Mouse (Mus musculus) kidney, postnatal 4 days (tissue): ENCODE results near the gene Macrod2.

ENCODE experiments used
- DNase-seq, 2 experiments: peaks; one replicate each; pipeline ENCODE4 v3.0.0; 2021; ENCODE audit warnings: mixed read lengths in 2 of 2

Gene Macrod2

GRCm38 (mm10) chr2:141876958-141877357 lies 1481.8 kb downstream of the Macrod2 start:
- DNase-seq, result no peak

- no peak for DNase-seq
These were observed 1483.4 kb downstream of the Macrod2 start for GRCm38 (mm10) chr2:141878473-141878872.

DNA sequence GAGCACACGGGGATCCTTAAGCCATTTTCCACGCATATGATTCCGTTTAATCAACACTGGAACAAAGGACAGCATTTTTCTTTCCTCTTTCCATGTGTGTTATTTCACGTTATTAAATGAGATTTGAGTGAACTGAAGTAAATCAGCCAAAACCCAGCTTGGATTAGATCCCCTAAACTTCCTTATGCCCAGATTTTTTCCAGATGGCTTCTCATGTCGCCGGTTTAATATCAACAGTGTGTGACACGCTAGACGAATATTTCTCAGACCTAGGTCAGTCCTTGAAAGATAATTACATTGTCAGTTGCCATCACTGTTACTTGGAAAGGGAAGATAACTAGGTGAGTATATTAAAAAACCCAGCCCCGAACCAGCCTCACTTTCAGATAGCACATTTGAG lies 1484.6 kb downstream of the Macrod2 start:
- DNase-seq, result no peak

DNA sequence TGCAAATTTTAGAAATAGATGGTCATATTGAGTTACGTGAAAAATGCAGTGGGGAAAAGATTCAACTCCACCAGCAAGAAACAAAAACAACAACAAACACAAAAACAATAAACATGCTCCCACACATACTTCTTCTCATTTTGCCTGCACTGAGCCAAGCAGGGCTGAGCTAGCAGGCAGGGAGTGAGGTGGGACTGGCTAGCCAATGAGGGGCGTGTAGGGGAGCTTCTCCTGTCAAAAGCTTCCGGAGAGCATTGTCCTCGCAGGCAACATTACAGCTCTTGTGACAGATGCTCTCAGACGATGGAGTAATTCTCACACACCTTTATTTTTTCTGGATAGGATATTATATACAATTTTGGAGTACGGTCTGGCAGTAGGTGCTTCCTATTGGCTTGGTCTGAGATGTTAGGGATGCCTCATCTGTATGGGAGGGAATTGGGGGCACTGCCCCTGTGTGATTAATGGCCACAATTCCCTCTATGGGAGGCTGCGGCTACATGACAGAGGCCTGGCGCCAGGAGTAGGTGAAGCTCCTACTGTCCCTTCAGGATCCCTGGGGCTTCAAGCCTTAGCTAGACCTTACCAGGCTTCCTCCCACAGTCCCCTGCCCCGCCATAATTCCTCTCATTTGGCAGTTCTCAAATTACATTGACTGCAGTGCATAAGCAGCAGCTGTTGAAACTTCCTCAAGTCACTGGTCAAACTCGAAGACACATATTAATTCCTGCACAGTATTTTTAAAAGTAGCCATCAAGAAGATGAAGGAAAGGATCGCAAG lies 1491.8 kb downstream of the Macrod2 start:
- peak in 1 of 2 experiments; percentile 4 for DNase-seq

DNA sequence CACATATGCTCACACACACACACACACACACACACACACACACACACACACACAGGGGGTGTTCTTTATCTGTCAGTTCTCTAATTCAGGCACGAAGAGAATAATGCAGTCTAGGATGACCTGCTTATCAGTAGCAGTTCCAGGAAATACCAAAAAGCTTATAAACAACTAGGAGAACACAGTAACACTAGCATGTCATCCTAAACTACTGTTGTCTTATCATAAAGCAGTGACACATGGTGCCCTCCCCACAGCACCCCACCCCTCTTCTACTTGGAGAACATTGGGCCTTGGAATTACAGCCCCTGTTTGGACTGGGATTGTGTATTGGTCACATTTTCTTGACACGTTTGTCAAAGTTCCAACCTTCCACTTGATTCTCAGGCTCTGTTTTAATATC lies 1494.4 kb downstream of the Macrod2 start:
- no peak for DNase-seq

DNA sequence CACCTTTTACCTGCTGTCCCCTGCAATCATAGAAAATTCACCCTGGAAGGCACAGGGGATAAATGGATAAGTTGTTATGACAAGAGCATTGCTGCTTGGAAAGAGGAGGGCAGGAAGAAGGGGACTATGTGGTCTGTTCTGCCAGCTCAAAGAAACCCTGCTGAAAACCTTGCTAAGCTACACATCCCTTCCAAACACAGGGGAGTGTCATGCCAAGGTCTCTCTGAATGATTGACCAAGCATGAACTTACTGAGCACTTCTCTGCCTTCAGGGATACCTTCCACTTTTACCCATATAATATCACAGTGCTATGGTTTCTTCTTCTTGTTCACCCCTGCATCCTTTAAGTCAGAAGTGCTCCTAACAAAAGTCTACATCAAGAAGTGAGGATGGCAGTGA lies 1502.8 kb downstream of the Macrod2 start:
- no peak for DNase-seq

GRCm38 (mm10) chr2:141911831-141912447 lies 1516.8 kb downstream of the Macrod2 start:
- no peak for DNase-seq

GRCm38 (mm10) chr2:141913486-141913885 lies 1518.4 kb downstream of the Macrod2 start:
- no peak for DNase-seq

GRCm38 (mm10) chr2:141913894-141914293 lies 1518.8 kb downstream of the Macrod2 start:
- no peak for DNase-seq

DNA sequence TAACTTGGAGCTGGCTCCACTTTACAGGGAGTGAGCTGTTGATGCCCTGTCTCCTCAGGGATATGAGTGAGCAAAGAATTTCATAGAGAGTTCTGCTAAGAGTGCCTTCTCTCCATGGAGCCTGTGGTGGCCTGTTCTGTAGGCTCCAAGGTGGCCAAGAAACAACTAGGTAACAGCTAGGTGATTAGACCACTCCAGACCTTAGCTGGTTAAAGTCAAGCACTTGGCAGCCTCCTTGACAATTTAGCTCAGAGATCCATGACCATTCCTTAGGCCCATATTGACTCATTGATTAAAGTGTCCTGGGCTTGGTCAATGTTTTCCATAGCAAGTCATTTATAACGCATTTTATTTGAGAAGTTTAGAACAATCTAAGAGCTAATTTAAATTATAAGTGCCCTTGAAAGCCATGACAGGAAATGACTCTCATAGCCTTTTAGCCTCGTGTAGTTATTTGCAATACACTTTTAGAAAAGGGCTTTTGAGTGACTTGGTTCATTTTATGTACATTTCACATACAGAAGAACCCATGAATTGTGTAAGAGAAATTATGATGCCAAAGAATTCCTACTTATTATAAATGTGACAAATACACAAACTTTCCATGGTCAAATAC lies 1525.4 kb downstream of the Macrod2 start:
- DNase-seq, result no peak

- no peak for DNase-seq
These were observed 1540.0 kb downstream of the Macrod2 start for GRCm38 (mm10) chr2:141935130-141935529.

DNA sequence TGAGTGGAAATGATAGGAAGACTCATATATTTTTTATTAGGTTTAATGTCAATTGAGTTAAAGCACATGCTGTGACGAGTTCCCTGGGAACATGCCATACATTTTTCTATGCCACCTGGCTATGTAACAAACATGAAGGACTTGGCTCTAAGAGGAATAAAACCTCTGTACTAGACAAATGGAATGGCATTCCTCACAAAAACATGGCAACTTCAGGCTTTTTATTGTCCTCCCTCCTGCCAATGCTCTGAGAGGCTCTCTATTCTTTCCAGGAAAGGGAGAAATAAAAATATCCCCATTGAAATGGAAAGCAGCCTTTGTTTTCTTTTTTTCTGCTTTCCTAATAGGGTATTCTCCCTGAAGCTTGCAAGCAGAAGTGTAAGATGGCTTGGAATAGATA lies 1559.7 kb downstream of the Macrod2 start:
- DNase-seq, result no peak

DNA sequence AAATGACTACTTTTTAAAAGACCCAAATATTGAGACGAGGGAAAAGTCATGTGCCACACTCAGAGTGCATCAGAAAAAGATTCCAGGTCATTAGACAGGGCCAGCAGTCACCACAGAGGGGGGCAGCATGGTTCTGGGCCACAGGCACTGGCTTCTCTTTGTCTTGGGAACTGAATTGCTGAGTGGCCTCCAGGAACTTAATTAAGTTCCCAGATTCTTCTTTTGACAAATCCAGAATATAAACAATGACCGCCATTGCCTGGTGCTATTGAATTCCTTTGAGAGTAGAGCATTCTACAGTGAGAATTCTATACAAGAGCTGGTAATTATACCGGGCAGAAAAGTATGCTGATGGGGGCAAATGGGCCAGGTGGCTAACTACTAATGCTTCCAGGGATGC lies 1560.1 kb downstream of the Macrod2 start:
- DNase-seq, result no peak

DNA sequence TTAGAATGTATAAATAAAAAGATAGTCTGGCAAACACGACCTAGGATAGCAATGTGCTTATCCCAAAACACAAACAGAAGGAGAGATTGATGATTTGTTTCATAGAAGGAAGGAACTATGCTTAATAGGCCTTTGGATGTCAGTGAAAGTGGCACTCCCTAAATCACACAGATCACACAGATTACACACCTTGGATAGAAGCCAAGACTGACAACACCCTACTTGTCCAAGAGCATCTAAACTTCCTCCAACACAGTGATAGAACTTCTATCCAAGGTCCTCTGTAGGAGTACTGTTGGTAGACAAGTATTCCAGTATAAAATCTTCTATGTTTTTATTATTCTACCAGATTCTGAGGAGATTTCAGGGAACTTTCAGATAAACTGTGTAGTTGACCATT lies 1567.8 kb downstream of the Macrod2 start:
- DNase-seq, result no peak

DNA sequence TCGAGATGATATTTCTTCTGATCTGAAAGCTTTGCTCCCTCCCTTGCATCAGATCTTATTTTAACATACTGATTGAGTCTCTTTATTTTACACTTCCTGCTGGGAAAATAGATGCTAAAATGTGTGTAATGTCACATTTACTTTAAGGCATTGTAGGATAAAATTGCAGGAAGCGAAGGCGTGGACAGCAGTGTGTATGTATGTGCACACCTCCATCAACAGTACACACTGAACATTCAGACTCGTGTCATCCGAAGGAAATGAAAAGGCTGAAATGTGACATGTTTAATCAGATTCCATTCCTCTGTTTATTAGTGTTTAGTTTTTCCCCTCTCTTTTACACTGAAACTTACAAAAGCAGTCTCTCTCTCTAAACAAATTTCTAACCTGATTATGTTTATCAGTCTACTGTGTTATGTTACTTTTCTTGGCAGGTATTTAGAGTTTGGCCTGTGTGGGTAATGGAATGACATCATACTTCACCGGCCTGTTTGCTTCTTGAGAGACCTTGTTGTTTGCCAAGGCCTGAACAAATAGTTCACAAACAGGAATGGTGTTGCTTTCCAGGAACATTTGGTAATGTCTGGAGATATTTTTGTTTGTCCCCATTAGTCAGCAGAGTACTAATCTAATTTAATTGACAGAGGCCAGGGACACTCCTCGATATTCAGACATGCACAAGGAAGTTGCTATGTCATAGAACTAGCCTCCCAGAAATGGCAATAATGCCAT lies 1588.7 kb downstream of the Macrod2 start:
- no peak for DNase-seq

GRCm38 (mm10) chr2:141998901-141999300 lies 1603.8 kb downstream of the Macrod2 start:
- peak in 1 of 2 experiments; percentile 3 for DNase-seq

GRCm38 (mm10) chr2:142024534-142025155 lies 1629.5 kb downstream of the Macrod2 start:
- DNase-seq, result peak in 1 of 2 experiments; percentile 1

DNA sequence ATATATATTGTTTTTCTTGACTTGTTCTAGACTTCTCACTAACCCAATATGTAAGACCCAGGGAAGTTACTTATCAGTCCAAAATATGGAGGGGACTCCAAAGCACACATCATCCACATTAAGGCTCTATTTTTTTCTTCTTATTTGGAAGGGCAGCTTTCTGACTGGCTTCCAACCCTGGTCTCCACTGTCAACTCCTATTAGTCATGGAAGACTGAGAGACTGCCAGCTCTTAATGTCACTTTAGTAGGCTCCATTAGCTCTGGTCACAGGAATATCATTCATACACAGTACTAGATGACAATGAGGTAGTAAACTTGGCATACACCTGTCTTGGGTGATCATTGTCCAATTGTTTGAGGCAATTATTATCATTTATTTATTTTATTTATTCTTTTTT lies 1631.6 kb downstream of the Macrod2 start:
- no peak for DNase-seq

GRCm38 (mm10) chr2:142030756-142031646 lies 1635.9 kb downstream of the Macrod2 start:
- no peak for DNase-seq

- no peak for DNase-seq
These were observed 1660.5 kb downstream of the Macrod2 start for GRCm38 (mm10) chr2:142055576-142055975.

- peak; percentile 6 to 13 for DNase-seq
These were observed 1663.0 kb downstream of the Macrod2 start for GRCm38 (mm10) chr2:142057889-142058750.
